Mouse (Mus musculus): ENCODE measurements around the gene Fam166a. TPM values are rescaled to one million over a fixed set of nuclear protein-coding genes. Genes with fewer than 3 reads are reported as not detected.
"Not testable (repeated sequence)": the region's sequence is repeated elsewhere in the genome, so short reads cannot be mapped to it uniquely, and the experiment has no call there.

The Fam166a gene
- total RNA-seq, 4 experiments from 2014 or later: 1.4 TPM; not detected in 3

DNA sequence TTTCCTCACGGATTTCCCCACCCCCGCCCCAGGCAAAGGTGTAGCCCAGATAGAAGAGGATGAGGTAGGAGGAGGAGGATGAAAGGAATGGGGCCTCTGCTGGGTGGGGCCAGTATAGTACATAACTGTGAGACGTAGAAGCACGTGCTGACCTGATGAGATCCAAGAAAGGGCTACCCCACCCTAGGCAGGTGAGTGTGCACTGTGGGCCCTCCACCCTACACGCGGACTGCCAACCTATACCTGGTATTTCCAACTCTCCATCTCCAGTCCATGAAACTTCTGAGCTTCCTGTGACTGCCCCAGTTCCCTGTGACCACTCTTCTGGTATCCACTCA lies 22.9 kb downstream of the Fam166a start:
- no peak for DNase-seq (ENCODE audit: low spot score in 2 of 2)

DNA sequence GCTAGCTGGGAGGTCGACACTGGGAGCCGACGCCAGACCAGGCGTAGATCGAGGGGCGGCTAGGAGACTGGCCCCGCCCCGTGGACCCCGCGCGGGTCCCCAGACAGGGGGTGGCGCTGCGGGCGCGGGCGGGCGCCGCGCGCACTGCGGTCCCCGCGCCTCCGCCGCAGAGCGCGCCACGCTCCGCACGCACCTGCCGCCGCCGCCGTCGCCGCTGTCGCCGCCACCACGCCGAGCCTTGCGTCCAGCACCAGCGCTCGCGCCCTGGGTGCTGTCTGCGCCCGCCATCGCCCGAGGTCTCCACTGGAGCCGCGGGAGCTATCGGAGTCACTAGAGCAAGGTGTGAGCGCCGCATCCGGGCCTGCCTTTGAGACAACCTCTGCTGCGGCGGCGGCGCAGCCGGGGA lies 23.6 kb downstream of the Fam166a start, which contains the start of the genes Rnf208 and Cysrt1:
Gene Rnf208 (plus strand): TSS at position 155 of the 406 bp plus-strand sequence.
Gene Cysrt1 (minus strand): TSS at position 352 of the 406 bp plus-strand sequence.
- DNase-seq (ENCODE audit: low spot score in 2 of 2): no peak

- DNase-seq (ENCODE audit: low spot score in 2 of 2): no peak
Measured at GRCm38 (mm10) chr2:25243342-25243741, 24.8 kb downstream of the Fam166a start.

GRCm38 (mm10) chr2:25244144-25244543 lies 25.6 kb downstream of the Fam166a start:
- no peak for DNase-seq (ENCODE audit: low spot score in 2 of 2)

- DNase-seq (ENCODE audit: low spot score in 2 of 2): no peak
Measured at GRCm38 (mm10) chr2:25246183-25247072, 27.9 kb downstream of the Fam166a start, which contains the start of gene AL732309.1. Gene AL732309.1, minus strand, starts transcription at chr2:25246863.

DNA sequence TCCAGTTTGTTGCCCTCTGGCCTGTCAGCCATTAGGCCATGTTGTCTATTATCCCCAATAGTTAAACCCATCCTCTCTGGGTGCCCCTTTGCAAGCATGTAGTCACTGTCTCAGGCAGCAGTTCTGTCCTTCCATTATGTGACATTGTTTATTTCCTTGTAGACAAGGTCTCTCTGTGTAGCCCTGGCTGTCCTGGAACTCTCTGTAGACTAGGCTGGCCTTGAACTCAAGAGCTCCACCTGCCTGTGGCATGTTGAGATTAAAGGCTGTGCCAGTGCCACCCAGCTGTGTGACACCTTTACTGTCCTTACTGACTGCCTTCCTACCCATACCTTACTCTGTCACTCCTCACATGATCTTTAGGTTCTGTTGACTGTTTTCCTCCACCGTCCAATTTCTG lies 33.8 kb downstream of the Fam166a start:
- no peak for DNase-seq (ENCODE audit: low spot score in 2 of 2)

DNA sequence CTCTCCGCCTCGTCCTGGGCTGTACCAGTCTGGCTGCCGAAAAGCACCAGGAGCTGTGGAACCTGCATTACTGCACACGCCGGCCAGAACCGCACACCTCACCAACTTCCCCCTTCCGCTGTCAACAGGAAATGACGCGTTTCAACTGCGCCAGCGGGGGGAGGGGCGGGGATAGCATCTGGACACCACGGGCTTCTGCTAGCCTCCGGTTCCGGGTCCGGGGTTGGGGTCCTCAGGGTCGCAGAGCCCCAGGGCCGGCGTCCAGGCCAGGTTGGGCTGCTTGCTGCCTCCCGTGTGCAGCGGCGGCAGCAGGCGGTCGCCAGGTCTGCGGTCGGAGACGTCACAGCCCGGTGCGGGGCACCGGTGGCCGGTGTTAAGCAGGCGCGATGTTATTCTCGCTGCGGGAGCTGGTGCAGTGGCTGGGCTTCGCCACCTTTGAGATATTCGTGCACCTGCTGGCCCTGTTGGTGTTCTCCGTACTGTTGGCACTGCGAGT lies 36.8 kb downstream of the Fam166a start, which contains the start of gene Tmem203:
Gene Tmem203 (plus strand): TSS at position 156 of the 496 bp plus-strand sequence.
- DNase-seq (ENCODE audit: low spot score in 2 of 2): peak; percentile 77 to 83

GRCm38 (mm10) chr2:25256443-25257109 lies 38.0 kb downstream of the Fam166a start:
- DNase-seq (ENCODE audit: low spot score in 2 of 2): not testable (repeated sequence)

- not testable (repeated sequence) for DNase-seq (ENCODE audit: low spot score in 2 of 2)
Measured at GRCm38 (mm10) chr2:25257250-25257649, 38.7 kb downstream of the Fam166a start.

DNA sequence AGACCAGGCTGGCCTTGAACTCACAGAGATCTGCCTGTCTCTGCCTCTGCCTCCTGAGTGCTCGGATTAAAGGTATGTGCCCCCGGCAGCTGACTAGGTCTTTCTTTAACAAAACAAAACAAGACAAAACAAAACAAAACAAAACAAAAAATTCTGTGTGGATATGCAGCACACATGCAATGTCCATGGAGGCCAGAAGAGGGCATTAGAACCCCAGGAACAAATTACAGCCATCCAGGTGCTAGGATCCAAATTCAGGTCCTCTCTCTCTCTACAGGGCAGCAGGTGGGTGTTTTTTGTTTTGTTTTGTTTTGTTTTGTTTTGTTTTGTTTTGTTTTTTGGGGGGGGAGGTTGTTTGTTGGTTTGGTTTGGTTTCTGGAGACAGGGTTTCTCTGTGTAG lies 40.3 kb downstream of the Fam166a start:
- no peak for DNase-seq (ENCODE audit: low spot score in 2 of 2)

DNA sequence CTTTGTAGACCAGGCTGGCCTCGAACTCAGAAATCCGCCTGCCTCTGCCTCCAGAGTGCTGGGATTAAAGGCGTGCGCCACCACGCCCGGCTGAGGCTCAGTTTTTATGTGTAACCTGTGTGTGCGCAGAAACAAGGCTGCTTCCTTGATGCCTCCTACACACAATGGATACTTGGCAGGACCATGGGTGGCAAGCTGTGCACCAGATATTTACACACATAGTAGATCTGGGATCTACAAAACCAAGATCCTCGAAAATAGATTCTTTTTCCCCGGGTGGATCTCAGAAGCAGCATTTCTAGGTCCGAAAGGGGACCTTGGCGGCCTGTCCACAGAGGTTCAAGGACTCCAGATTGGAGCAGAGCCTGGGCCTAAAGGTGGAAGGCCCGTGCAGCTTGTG lies 43.3 kb downstream of the Fam166a start:
- DNase-seq (ENCODE audit: low spot score in 2 of 2): no peak

- DNase-seq (ENCODE audit: low spot score in 2 of 2): peak; percentile 76 to 98
Measured at GRCm38 (mm10) chr2:25262291-25262767, 43.8 kb downstream of the Fam166a start, which contains the start of gene Tprn. Gene Tprn, plus strand, starts transcription at chr2:25262618.

- DNase-seq (ENCODE audit: low spot score in 2 of 2): no peak
Measured at GRCm38 (mm10) chr2:25262795-25263622, 44.5 kb downstream of the Fam166a start.

DNA sequence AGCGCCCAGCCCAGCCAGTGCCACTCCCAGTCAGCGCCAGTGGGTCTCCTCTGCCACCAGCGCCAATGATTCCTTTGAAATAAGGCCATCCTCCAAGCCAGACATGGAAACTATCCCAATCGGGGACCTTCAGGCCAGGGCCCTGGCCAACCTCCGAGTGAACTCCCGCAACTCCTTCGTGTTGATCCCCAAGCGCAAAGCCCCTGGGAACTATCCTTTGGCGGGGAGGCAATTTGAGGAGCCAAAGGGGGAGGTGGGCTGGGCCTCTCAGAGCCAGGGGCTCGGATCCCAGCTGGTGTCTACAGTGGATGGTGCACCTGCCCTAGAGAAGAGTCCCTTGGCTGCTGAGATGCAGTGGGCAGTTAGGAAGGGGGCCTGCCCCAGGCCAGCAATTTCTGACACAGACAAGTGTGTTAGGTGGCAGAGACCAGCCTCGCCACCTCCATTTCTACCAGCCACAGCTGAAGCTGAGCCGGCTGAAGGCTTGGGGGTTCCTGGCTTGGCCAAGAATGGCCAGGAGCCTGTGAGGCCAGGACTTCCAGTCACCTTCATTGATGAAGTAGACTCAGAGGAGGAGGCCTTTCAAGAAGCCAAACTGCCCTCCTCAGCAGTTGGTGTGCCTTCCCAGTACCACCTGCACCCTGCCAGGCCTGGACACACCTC lies 45.2 kb downstream of the Fam166a start:
- no peak for DNase-seq (ENCODE audit: low spot score in 2 of 2)

- no peak for DNase-seq (ENCODE audit: low spot score in 2 of 2)
Measured at GRCm38 (mm10) chr2:25264286-25264660, 45.7 kb downstream of the Fam166a start.

DNA sequence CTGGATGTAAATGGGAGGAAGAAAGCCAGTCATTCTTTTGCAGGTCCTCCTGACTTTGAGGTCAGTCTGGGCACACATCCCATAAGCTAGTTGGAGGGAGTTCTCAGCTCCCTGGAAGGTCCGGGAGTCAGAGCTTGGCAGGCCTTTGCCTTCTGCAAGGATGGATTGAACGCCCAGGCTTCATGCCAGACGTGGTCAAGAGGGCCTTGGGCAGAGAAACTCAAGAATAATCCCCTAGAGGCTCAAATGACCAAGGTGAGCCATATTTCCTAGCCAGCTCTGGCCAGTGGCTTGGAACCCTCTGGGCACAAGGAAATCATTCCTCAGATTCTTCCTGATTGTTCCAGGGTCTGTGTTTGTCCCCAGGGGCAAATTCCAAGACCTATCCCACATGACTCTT lies 46.3 kb downstream of the Fam166a start:
- no peak for DNase-seq (ENCODE audit: low spot score in 2 of 2)

DNA sequence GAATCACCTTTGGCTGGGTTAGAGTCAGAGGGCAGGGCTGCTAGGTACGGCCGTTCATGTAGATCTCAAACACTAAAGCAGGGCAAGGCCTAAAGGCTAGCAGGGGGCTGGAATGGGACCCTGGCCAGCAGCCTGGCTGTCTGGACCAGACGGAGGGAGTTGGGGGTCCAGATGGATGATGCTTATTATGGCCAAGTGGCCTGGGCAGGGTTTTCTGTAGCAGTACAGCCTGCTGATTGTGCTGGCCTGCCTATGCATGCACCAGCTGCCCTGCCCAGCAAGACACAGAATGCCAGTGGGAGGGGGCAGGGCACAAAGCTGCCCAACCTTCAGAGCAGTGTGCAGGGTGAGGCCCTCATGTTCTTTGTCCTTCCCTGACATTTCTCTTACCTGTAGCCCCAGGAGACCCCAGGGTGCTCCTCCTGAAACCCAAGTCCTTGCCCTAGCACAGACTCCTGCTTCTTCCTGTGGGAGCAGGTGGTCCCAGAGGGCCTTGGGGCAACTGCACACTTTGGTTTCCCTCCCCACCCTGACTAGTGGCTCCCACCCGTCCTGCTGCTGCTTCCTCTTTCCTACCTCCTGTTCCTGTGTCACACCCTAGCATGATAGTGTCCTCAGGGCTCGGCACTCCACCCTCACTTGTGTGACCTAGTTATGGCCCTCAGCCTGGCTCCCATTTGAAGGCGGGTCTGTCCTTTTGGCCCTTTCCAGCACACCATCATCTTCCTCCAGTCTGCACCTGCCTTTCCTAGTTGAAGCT lies 47.5 kb downstream of the Fam166a start:
- DNase-seq (ENCODE audit: low spot score in 2 of 2): no peak

DNA sequence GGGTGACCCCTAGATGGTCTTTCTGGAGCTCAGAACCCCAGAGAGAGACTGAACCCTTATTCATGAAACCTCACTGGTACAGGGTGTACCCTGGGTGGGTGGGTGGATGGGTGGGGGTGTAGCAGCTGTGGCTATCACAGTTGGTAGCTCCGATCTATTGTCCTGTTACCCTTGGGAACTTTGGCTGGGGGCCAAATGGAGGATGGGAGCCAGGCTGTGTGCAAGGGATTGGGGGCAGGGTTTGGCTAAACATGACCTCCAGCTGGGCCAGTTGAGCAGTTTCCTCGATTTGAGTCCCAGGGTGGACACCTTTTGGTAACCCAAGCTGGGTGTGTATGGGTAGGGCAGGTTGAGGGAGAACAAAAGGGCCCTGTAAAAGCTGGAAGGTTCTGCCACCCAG lies 48.2 kb downstream of the Fam166a start:
- peak in 1 of 2 experiments; percentile 80 for DNase-seq (ENCODE audit: low spot score in 2 of 2)

GRCm38 (mm10) chr2:25267241-25267640 lies 48.7 kb downstream of the Fam166a start:
- peak in 1 of 2 experiments; percentile 72 for DNase-seq (ENCODE audit: low spot score in 2 of 2)

Measured in left cerebral cortex, adult 8-10 months (tissue).